In the genomic region with DNA sequence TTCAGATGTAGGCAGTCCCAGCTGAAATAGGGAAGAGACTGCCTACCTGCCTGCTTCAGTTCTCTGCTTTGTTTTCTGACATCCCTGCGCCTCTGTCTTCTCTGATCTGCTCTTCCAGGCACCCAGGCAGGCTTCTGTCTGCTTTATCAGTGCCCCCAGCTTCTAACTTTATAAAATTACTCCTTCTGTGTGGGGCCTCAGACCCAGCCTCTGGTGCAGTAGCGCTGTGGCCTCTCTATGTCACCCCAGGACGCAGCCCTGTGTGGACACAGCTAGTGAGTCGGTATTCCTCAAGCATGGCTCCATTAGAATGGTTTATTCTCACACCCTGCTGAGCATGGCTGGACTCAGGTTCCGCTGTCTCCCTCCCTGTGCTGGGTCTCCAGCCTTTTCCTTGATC, we compare ENCODE assay signal across 11 mouse cellular contexts. TPM values are rescaled to one million over a fixed set of nuclear protein-coding genes. Genes with fewer than 3 reads are reported as not detected.
DNase-seq lines count a peak whose midpoint lies in the region; ATAC-seq and TF ChIP-seq lines count a peak whose summit lies in the region.
"Had no signal": no experiment of that assay in that cellular context is flagged by ENCODE, and none has a peak within 500 bp of the region (broad histone marks: within the 10 kb centered on the region; RNA-seq: fewer than 3 reads in every experiment).

No protein-coding gene starts in this region.

- intact Hi-C loops in heart, postnatal 14 days (cut with DNase I): no loop called here

- H3K4me2 ChIP-seq in heart, embryonic 16.5 days (ENCODE audit: low read depth, low read length): no peak overlapping the region
- H3K4me2 ChIP-seq in liver, embryonic 11.5 days: peak overlapping the region; percentile 39
- no peak overlapping the region for H3K4me2 ChIP-seq in midbrain, embryonic 13.5 days (replicated peaks)

- ATAC-seq in heart, embryonic 16.5 days (replicated peaks; ENCODE audit: extremely low read depth, insufficient read depth, low FRiP score): peak; percentile 29; the same call in 1 of the 2 replicates
- peak; percentile 74 for ATAC-seq in liver, embryonic 11.5 days (replicated peaks; ENCODE audit: low FRiP score)
- ATAC-seq in midbrain, embryonic 13.5 days: no peak

- peaks cover 11% of the 10 kb centered on the region for H3K4me1 ChIP-seq in heart, embryonic 16.5 days (ENCODE audit: control insufficient read depth, insufficient read depth, low read length)
- H3K4me1 ChIP-seq in spleen, adult 2 months (ENCODE audit: control insufficient read depth, insufficient read depth, insufficient read length): peaks cover 14% of the 10 kb centered on the region; the same call in 1 of the 2 replicates
- H3K4me1 ChIP-seq in liver, embryonic 11.5 days (replicated peaks; ENCODE audit: control insufficient read depth, insufficient read depth, low read length): peaks cover 33% of the 10 kb centered on the region
- H3K4me1 ChIP-seq in midbrain, embryonic 13.5 days (replicated peaks): no peaks in the 10 kb centered on the region

- no peak overlapping the region for H3K9ac ChIP-seq in heart, embryonic 16.5 days (ENCODE audit: low read length)
- peak overlapping the region; percentile 42 for H3K9ac ChIP-seq in liver, embryonic 11.5 days (ENCODE audit: low read depth, low read length)
- no peak overlapping the region for H3K9ac ChIP-seq in midbrain, embryonic 13.5 days (replicated peaks)

- peak overlapping the region; percentile 83 for H3K27ac ChIP-seq in heart, embryonic 16.5 days (ENCODE audit: low read length)
- H3K27ac ChIP-seq in spleen, adult 2 months (ENCODE audit: insufficient read depth, low read length): peak overlapping the region; percentile 57
- peak overlapping the region; percentile 70; the same call in 1 of the 2 replicates for H3K27ac ChIP-seq in liver, embryonic 11.5 days (ENCODE audit: low read depth, low read length)
- no peak overlapping the region; the same call in 1 of the 2 replicates for H3K27ac ChIP-seq in midbrain, embryonic 13.5 days

- no peak for TF ChIP-seq POLR2A in spleen, adult 2 months (IDR thresholded peaks at IDR 0.05; ENCODE audit: low read depth, low read length)

- 69% methylated on average over 5 of the region's 5 CpGs for WGBS in heart, embryonic 16.5 days
- WGBS in spleen, adult 2 months: 41% methylated on average over 5 of the region's 5 CpGs
- whole genome bisulfite sequencing in liver, embryonic 11.5 days: 32% methylated on average over 5 of the region's 5 CpGs
- WGBS in midbrain, embryonic 13.5 days: 59% methylated on average over 5 of the region's 5 CpGs

- DNase-seq in heart, postnatal 14 days: no peak
- DNase-seq in spleen, adult 2 months (ENCODE audit: low read depth in 1 of 2, low spot score in 2 of 2): no peak
- DNase-seq in spleen, postnatal 14 days (ENCODE audit: low spot score in 2 of 2): no peak
- no peak for DNase-seq in liver, embryonic 11.5 days (ENCODE audit: low spot score)
- no peak for DNase-seq in adrenal gland, adult 2 months
- DNase-seq in urinary bladder, postnatal 14 days (ENCODE audit: low spot score): no peak
- DNase-seq: cerebellum, adult 8-10 months; kidney, adult 11 months; right cerebral cortex, postnatal 14 days had no signal

- TF ChIP-seq CTCF in spleen, adult 2 months (IDR thresholded peaks at IDR 0.05; ENCODE audit: extremely low read depth, insufficient read depth, insufficient read length, insufficient replicate concordance): no peak

- no peaks in the 10 kb centered on the region for H3K27me3 ChIP-seq in heart, embryonic 16.5 days (ENCODE audit: control insufficient read depth, insufficient read depth, low read length)
- no peaks in the 10 kb centered on the region for H3K27me3 ChIP-seq in spleen, adult 2 months (ENCODE audit: control insufficient read depth, insufficient read depth, low read length)
- no peaks in the 10 kb centered on the region for H3K27me3 ChIP-seq in liver, embryonic 11.5 days (replicated peaks; ENCODE audit: control insufficient read depth, insufficient read depth, low read length)
- no peaks in the 10 kb centered on the region for H3K27me3 ChIP-seq in midbrain, embryonic 13.5 days

- no peaks in the 10 kb centered on the region for H3K36me3 ChIP-seq in heart, embryonic 16.5 days (ENCODE audit: control insufficient read depth, insufficient read depth)
- no peaks in the 10 kb centered on the region for H3K36me3 ChIP-seq in spleen, adult 2 months (ENCODE audit: control insufficient read depth, insufficient read depth, low read length)
- no peaks in the 10 kb centered on the region for H3K36me3 ChIP-seq in liver, embryonic 11.5 days (ENCODE audit: control insufficient read depth, insufficient read depth, low read length)
- no peaks in the 10 kb centered on the region for H3K36me3 ChIP-seq in midbrain, embryonic 13.5 days

- no peak overlapping the region for H3K4me3 ChIP-seq in heart, embryonic 16.5 days (ENCODE audit: low read length)
- H3K4me3 ChIP-seq in spleen, adult 2 months (ENCODE audit: extremely low read depth, insufficient read depth, insufficient read length): no peak overlapping the region
- no peak overlapping the region for H3K4me3 ChIP-seq in liver, embryonic 11.5 days (ENCODE audit: low read depth, low read length)
- no peak overlapping the region for H3K4me3 ChIP-seq in midbrain, embryonic 13.5 days (replicated peaks)

- H3K9me3 ChIP-seq in heart, embryonic 16.5 days (replicated peaks; ENCODE audit: control insufficient read depth, low read length): no peaks in the 10 kb centered on the region
- no peaks in the 10 kb centered on the region for H3K9me3 ChIP-seq in liver, embryonic 11.5 days (ENCODE audit: control insufficient read depth, low read length)
- no peaks in the 10 kb centered on the region for H3K9me3 ChIP-seq in midbrain, embryonic 13.5 days

RNA-seq across cellular contexts. Expression of gene Arhgef17, which starts 18.1 kb away (rescaled TPM):
- 5.1 and 6.5 TPM in 2 replicates for polyA plus RNA-seq in heart, embryonic 16.5 days (2015; fragmentation: Nextera tagmentation; extraction: Ambion mirVana)
- 10 to 100 TPM; 30.3 to 31.6 TPM for total RNA-seq in heart, postnatal 14 days (2021)
- 12.3 and 13.5 TPM in 2 replicates for polyA plus RNA-seq in spleen, adult 2 months (2012; rRNA removed)
- 4.5 and 5.4 TPM in 2 replicates for polyA plus RNA-seq in liver, embryonic 11.5 days (2014; fragmentation: Nextera tagmentation; extraction: Ambion mirVana)
- 10 to 100 TPM; 76.4 to 81.7 TPM for total RNA-seq in adrenal gland, adult 2 months (2021)
- 99.6 and 118 TPM in 2 replicates for polyA plus RNA-seq in adrenal gland, adult 2 months (2012; rRNA removed)
- 5.8 and 5.9 TPM in 2 replicates for polyA plus RNA-seq in midbrain, embryonic 13.5 days (2015; fragmentation: Nextera tagmentation; extraction: Ambion mirVana)

RNA-seq across cellular contexts. Expression of gene P2ry6, which starts 24.4 kb away (rescaled TPM):
- polyA plus RNA-seq in heart, embryonic 16.5 days (2015; fragmentation: Nextera tagmentation; extraction: Ambion mirVana): 5.1 and 5.8 TPM in 2 replicates
- total RNA-seq in heart, postnatal 14 days (2021): 1 to 10 TPM; 4.1 to 4.5 TPM
- polyA plus RNA-seq in spleen, adult 2 months (2012; rRNA removed): 36.0 and 46.0 TPM in 2 replicates
- 4.1 and 4.3 TPM in 2 replicates for polyA plus RNA-seq in liver, embryonic 11.5 days (2014; fragmentation: Nextera tagmentation; extraction: Ambion mirVana)
- 10 to 100 TPM in 1 of 2 experiments, 1 to 10 TPM in 1; 5.3 to 12.6 TPM for total RNA-seq in adrenal gland, adult 2 months (2021)
- polyA plus RNA-seq in adrenal gland, adult 2 months (2012; rRNA removed): 32.3 and 34.3 TPM in 2 replicates
- 1.9 and 2.7 TPM in 2 replicates for polyA plus RNA-seq in midbrain, embryonic 13.5 days (2015; fragmentation: Nextera tagmentation; extraction: Ambion mirVana)
